Mouse (Mus musculus) hindbrain, embryonic 16.5 days (tissue): ENCODE data around the gene Tlr2. TPM values are rescaled to one million over a fixed set of nuclear protein-coding genes. Genes with fewer than 3 reads are reported as not detected.

Source experiments
- ATAC-seq: fragments of 200-750 bp; cut with Nextera tagmentation; 2 replicates; pipeline ENCODE4 v1.8.0; 2017; ENCODE audit warnings: moderate TSS enrichment, moderate library complexity
- H3K27ac ChIP-seq: fragments of 300-500 bp; sonication (generic); 2 replicates; pipeline ENCODE4 v1.5.1; 2014; ENCODE audit warnings: low read depth, mild to moderate bottlenecking, control low read depth, low read length, moderate library complexity
- H3K27me3 ChIP-seq: fragments of 300-500 bp; sonication (generic); replicated peaks from 2 replicates; pipeline ENCODE4 v1.6.1; 2014; ENCODE audit warnings: low read length; ENCODE audit not compliant: control insufficient read depth, insufficient read depth
- H3K36me3 ChIP-seq: fragments of 300-500 bp; sonication (generic); 2 replicates; pipeline ENCODE4 v1.6.1; 2014; ENCODE audit warnings: mild to moderate bottlenecking, low read length, moderate library complexity, mixed read lengths; ENCODE audit not compliant: control insufficient read depth, insufficient read depth
- H3K4me1 ChIP-seq: fragments of 300-500 bp; sonication (generic); 2 replicates; pipeline ENCODE4 v1.6.1; 2014; ENCODE audit warnings: low read depth, low read length; ENCODE audit not compliant: control insufficient read depth, insufficient read depth
- H3K4me2 ChIP-seq: fragments of 300-500 bp; sonication (generic); 2 replicates; pipeline ENCODE4 v1.6.1; 2014; ENCODE audit warnings: mild to moderate bottlenecking, low read length, control low read depth, moderate library complexity
- H3K4me3 ChIP-seq: fragments of 300-500 bp; sonication (generic); 2 replicates; pipeline ENCODE4 v1.5.1; 2014; ENCODE audit warnings: mild to moderate bottlenecking, low read length, control low read depth, moderate library complexity
- H3K9ac ChIP-seq: fragments of 300-500 bp; sonication (generic); 2 replicates; pipeline ENCODE4 v1.6.1; 2014; ENCODE audit warnings: low read depth, mild to moderate bottlenecking, control low read depth, low read length, moderate library complexity
- H3K9me3 ChIP-seq: fragments of 300-500 bp; sonication (generic); 2 replicates; pipeline ENCODE4 v1.6.1; 2014; ENCODE audit warnings: mild to moderate bottlenecking, low read length, moderate library complexity; ENCODE audit not compliant: control insufficient read depth
- whole genome bisulfite sequencing: fragments of 180-500 bp; shearing (Covaris S2); extraction: QIAGEN DNeasy Blood & Tissue Kit; methylation state at CpG from one replicate; pipeline ENCODE4 v1.1.7; 2014; 5-methylcytosine and 5-hydroxymethylcytosine counted together
- polyA plus RNA-seq: library from polyadenylated mRNA; unstranded; fragments of >200 nt; fragmentation: Nextera tagmentation; extraction: Ambion mirVana; gene quantifications from 2 replicates; pipeline ENCODE4 v1.2.1, GENCODE M21; 2015

Tlr2 gene
- polyA plus RNA-seq, 1 experiment from 2014 or later, result 1.2 TPM

GRCm38 (mm10) chr3:83808483-83808882, 33.1 kb downstream of the Tlr2 start:
- H3K9me3 ChIP-seq, result no peaks in the 10 kb centered on the region
- no peak overlapping the region for H3K4me2 ChIP-seq
- no peaks in the 10 kb centered on the region for H3K4me1 ChIP-seq
- WGBS, result 82% methylated on average over 12 of the region's 12 CpGs
- H3K27ac ChIP-seq, result no peak overlapping the region
- no peak overlapping the region for H3K4me3 ChIP-seq
- H3K9ac ChIP-seq, result no peak overlapping the region
- no peak for ATAC-seq
- H3K27me3 ChIP-seq, result no peaks in the 10 kb centered on the region
- no peaks in the 10 kb centered on the region for H3K36me3 ChIP-seq

GRCm38 (mm10) chr3:83801649-83802155, 39.9 kb downstream of the Tlr2 start:
- H3K4me3 ChIP-seq, result no peak overlapping the region
- ATAC-seq, result no peak
- no peaks in the 10 kb centered on the region for H3K4me1 ChIP-seq
- H3K36me3 ChIP-seq, result no peaks in the 10 kb centered on the region
- no peaks in the 10 kb centered on the region for H3K9me3 ChIP-seq
- H3K27me3 ChIP-seq, result no peaks in the 10 kb centered on the region
- no peak overlapping the region for H3K27ac ChIP-seq
- no peak overlapping the region for H3K9ac ChIP-seq
- 97% methylated on average over 4 of the region's 4 CpGs for WGBS
- H3K4me2 ChIP-seq, result no peak overlapping the region

- Histone ChIP-seq H3K4me1 (no peaks in the 10 kb centered on the region), H3K9me3 (no peaks in the 10 kb centered on the region), H3K4me2 (no peak overlapping the region), H3K36me3 (no peaks in the 10 kb centered on the region), H3K27ac (no peak overlapping the region), H3K9ac (no peak overlapping the region), H3K4me3 (no peak overlapping the region), H3K27me3 (no peaks in the 10 kb centered on the region)
- 92% methylated on average over 7 of the region's 7 CpGs for WGBS
- ATAC-seq, result no peak
Measured at GRCm38 (mm10) chr3:83799486-83799885, 42.1 kb downstream of the Tlr2 start.

GRCm38 (mm10) chr3:83797828-83798227, 43.7 kb downstream of the Tlr2 start:
- H3K4me1 ChIP-seq, result no peaks in the 10 kb centered on the region
- no peaks in the 10 kb centered on the region for H3K27me3 ChIP-seq
- ATAC-seq, result peak; percentile 65; the same call in 1 of the 2 replicates
- WGBS, result 5% methylated on average over 10 of the region's 10 CpGs
- no peaks in the 10 kb centered on the region for H3K9me3 ChIP-seq
- H3K4me2 ChIP-seq, result no peak overlapping the region
- no peak overlapping the region for H3K4me3 ChIP-seq
- H3K27ac ChIP-seq, result no peak overlapping the region
- no peak overlapping the region for H3K9ac ChIP-seq
- no peaks in the 10 kb centered on the region for H3K36me3 ChIP-seq

GRCm38 (mm10) chr3:83797098-83797497, 44.5 kb downstream of the Tlr2 start:
- no peaks in the 10 kb centered on the region for H3K9me3 ChIP-seq
- 0 out of 2 replicates have a peak, but pooled peaks have one; percentile 9 for ATAC-seq
- H3K4me3 ChIP-seq, result no peak overlapping the region
- no peak overlapping the region for H3K9ac ChIP-seq
- no peaks in the 10 kb centered on the region for H3K36me3 ChIP-seq
- no peak overlapping the region for H3K4me2 ChIP-seq
- H3K4me1 ChIP-seq, result no peaks in the 10 kb centered on the region
- H3K27ac ChIP-seq, result no peak overlapping the region
- H3K27me3 ChIP-seq, result no peaks in the 10 kb centered on the region
- 72% methylated on average over 6 of the region's 6 CpGs for WGBS

GRCm38 (mm10) chr3:83791444-83791843, 50.1 kb downstream of the Tlr2 start:
- Histone ChIP-seq H3K4me2 (no peak overlapping the region), H3K36me3 (no peaks in the 10 kb centered on the region), H3K27me3 (no peaks in the 10 kb centered on the region), H3K27ac (no peak overlapping the region), H3K9ac (no peak overlapping the region), H3K4me1 (no peaks in the 10 kb centered on the region), H3K4me3 (no peak overlapping the region), H3K9me3 (no peaks in the 10 kb centered on the region)
- 52% methylated on average over 3 of the region's 3 CpGs for WGBS
- ATAC-seq, result no peak

GRCm38 (mm10) chr3:83789651-83790451, 51.7 kb downstream of the Tlr2 start:
- no peaks in the 10 kb centered on the region for H3K9me3 ChIP-seq
- H3K27me3 ChIP-seq, result no peaks in the 10 kb centered on the region
- no peaks in the 10 kb centered on the region for H3K4me1 ChIP-seq
- WGBS, result 3% methylated on average over 38 of the region's 44 CpGs
- peak; percentile 89 for ATAC-seq
- peak overlapping the region; percentile 88 for H3K4me2 ChIP-seq
- H3K36me3 ChIP-seq, result no peaks in the 10 kb centered on the region
- peak overlapping the region; percentile 77 for H3K4me3 ChIP-seq
- peak overlapping the region; percentile 83 for H3K9ac ChIP-seq
- H3K27ac ChIP-seq, result no peak overlapping the region

GRCm38 (mm10) chr3:83787776-83788305, 53.7 kb downstream of the Tlr2 start:
- no peak overlapping the region for H3K4me2 ChIP-seq
- no peaks in the 10 kb centered on the region for H3K27me3 ChIP-seq
- H3K36me3 ChIP-seq, result no peaks in the 10 kb centered on the region
- no peaks in the 10 kb centered on the region for H3K4me1 ChIP-seq
- no peak overlapping the region for H3K9ac ChIP-seq
- 89% methylated on average over 7 of the region's 7 CpGs for WGBS
- no peaks in the 10 kb centered on the region for H3K9me3 ChIP-seq
- no peak for ATAC-seq
- no peak overlapping the region for H3K4me3 ChIP-seq
- no peak overlapping the region for H3K27ac ChIP-seq

- Histone ChIP-seq H3K4me2 (no peak overlapping the region), H3K27ac (no peak overlapping the region), H3K9me3 (no peaks in the 10 kb centered on the region), H3K36me3 (no peaks in the 10 kb centered on the region), H3K9ac (no peak overlapping the region), H3K27me3 (no peaks in the 10 kb centered on the region), H3K4me1 (no peaks in the 10 kb centered on the region), H3K4me3 (no peak overlapping the region)
- 72% methylated on average over 2 of the region's 2 CpGs for WGBS
- ATAC-seq, result no peak
Measured at GRCm38 (mm10) chr3:83787086-83787485, 54.5 kb downstream of the Tlr2 start.
